Mouse (Mus musculus): Measurements from ENCODE around the gene Qrich1.

Qrich1 gene

GRCm38 (mm10) chr9:108516380-108517251 lies at the start of gene Qrich1:
Gene Qrich1 (plus strand): TSS chr9:108516806.
- DNase-seq (ENCODE audit: low spot score) = peak; percentile 97

GRCm38 (mm10) chr9:108469430-108469829 lies 47.2 kb upstream of the Qrich1 start:
- no peak for DNase-seq (ENCODE audit: low spot score)

- DNase-seq (ENCODE audit: low spot score) = no peak
Measured at GRCm38 (mm10) chr9:108469845-108470244, 46.8 kb upstream of the Qrich1 start.

GRCm38 (mm10) chr9:108474528-108474927 lies 42.1 kb upstream of the Qrich1 start:
- no peak for DNase-seq (ENCODE audit: low spot score)

- DNase-seq (ENCODE audit: low spot score) = no peak
Measured at GRCm38 (mm10) chr9:108478638-108479156, 37.9 kb upstream of the Qrich1 start.

GRCm38 (mm10) chr9:108479241-108479640 lies 37.4 kb upstream of the Qrich1 start:
- DNase-seq (ENCODE audit: low spot score) = no peak

- no peak for DNase-seq (ENCODE audit: low spot score)
Measured at GRCm38 (mm10) chr9:108479721-108480351, 36.8 kb upstream of the Qrich1 start, which contains the start of gene Lamb2. Gene Lamb2 (plus strand): TSS chr9:108479736.

GRCm38 (mm10) chr9:108480813-108481519 lies 35.6 kb upstream of the Qrich1 start:
- no peak for DNase-seq (ENCODE audit: low spot score)

- no peak for DNase-seq (ENCODE audit: low spot score)
Measured at GRCm38 (mm10) chr9:108481520-108482210, 34.9 kb upstream of the Qrich1 start.

GRCm38 (mm10) chr9:108483051-108483790 lies 33.4 kb upstream of the Qrich1 start:
- no peak for DNase-seq (ENCODE audit: low spot score)

- DNase-seq (ENCODE audit: low spot score) = no peak
Measured at GRCm38 (mm10) chr9:108484021-108484420, 32.6 kb upstream of the Qrich1 start.

GRCm38 (mm10) chr9:108485301-108485875 lies 31.2 kb upstream of the Qrich1 start:
- DNase-seq (ENCODE audit: low spot score) = no peak

GRCm38 (mm10) chr9:108486973-108487530 lies 29.6 kb upstream of the Qrich1 start:
- no peak for DNase-seq (ENCODE audit: low spot score)

- DNase-seq (ENCODE audit: low spot score) = no peak
Measured at GRCm38 (mm10) chr9:108488403-108488802, 28.2 kb upstream of the Qrich1 start.

- DNase-seq (ENCODE audit: low spot score) = no peak
Measured at GRCm38 (mm10) chr9:108489215-108489614, 27.4 kb upstream of the Qrich1 start.

GRCm38 (mm10) chr9:108489702-108490558 lies 26.7 kb upstream of the Qrich1 start:
- no peak for DNase-seq (ENCODE audit: low spot score)

GRCm38 (mm10) chr9:108490559-108491285 lies 25.9 kb upstream of the Qrich1 start, which contains the start of gene Usp19:
Gene Usp19 (plus strand): TSS chr9:108490602.
- DNase-seq (ENCODE audit: low spot score) = peak; percentile 96

GRCm38 (mm10) chr9:108491286-108491580 lies 25.4 kb upstream of the Qrich1 start:
- no peak for DNase-seq (ENCODE audit: low spot score)
